Mouse (Mus musculus) ES-E14 (cell line): ENCODE measurements around the gene Ski. TPM values are rescaled to one million over a fixed set of nuclear protein-coding genes. Genes with fewer than 3 reads are reported as not detected.

Experiments used
- DNase-seq: peaks from one replicate; pipeline ENCODE4 v3.0.0-alpha.2; 2013; ENCODE audit warnings: low read depth, low spot score
- H3K27ac ChIP-seq: 2 replicates; pipeline ENCODE4 v1.5.1; 2012; ENCODE audit warnings: low read depth, mild to moderate bottlenecking, low read length, moderate library complexity, mixed read lengths; ENCODE audit not compliant: poor library complexity, insufficient read depth, severe bottlenecking
- H3K36me3 ChIP-seq: 2 replicates; pipeline ENCODE4 v1.6.1; 2012; ENCODE audit warnings: mild to moderate bottlenecking, low read length, moderate library complexity, mixed read lengths; ENCODE audit not compliant: control insufficient read depth, poor library complexity, insufficient read depth, severe bottlenecking
- H3K4me1 ChIP-seq, 2 experiments: fragments of 150-350 bp in 1 of 2; sonication (generic) in 1 of 2; 2 replicates each; pipeline ENCODE4 v1.6.1; 2012; ENCODE audit warnings: low read length in 2 of 2, mild to moderate bottlenecking in 1 of 2, mixed read lengths in 1 of 2; ENCODE audit not compliant: control insufficient read depth in 2 of 2, insufficient read depth in 2 of 2, poor library complexity in 1 of 2
- H3K4me3 ChIP-seq, 2 experiments: fragments of 150-350 bp in 1 of 2; sonication (generic) in 1 of 2; 2 replicates each; pipeline ENCODE4 v1.5.1; 2012; ENCODE audit warnings: low read length in 2 of 2, low read depth in 1 of 2, mild to moderate bottlenecking in 1 of 2, mixed read lengths in 1 of 2; ENCODE audit not compliant: insufficient read depth in 1 of 2, poor library complexity in 1 of 2, severe bottlenecking in 1 of 2
- H3K9ac ChIP-seq: 2 replicates; pipeline ENCODE4 v1.6.1; 2012; ENCODE audit warnings: low read depth, mild to moderate bottlenecking, low read length, mixed read lengths; ENCODE audit not compliant: poor library complexity, insufficient read depth, severe bottlenecking
- H3K9me3 ChIP-seq: fragments of 150-350 bp; sonication (generic); 2 replicates; pipeline ENCODE4 v1.6.1; 2012; ENCODE audit warnings: low read depth, mild to moderate bottlenecking, low read length; ENCODE audit not compliant: control insufficient read depth, insufficient read depth
- CHD2 ChIP-seq: IDR thresholded peaks from 2 replicates; pipeline ENCODE4 v1.6.1; 2014; ENCODE audit warnings: mild to moderate bottlenecking, low read depth, low read length, inconsistent platforms
- HCFC1 ChIP-seq: IDR thresholded peaks from 2 replicates; pipeline ENCODE4 v1.6.1; 2012; ENCODE audit warnings: low read length, inconsistent platforms, borderline replicate concordance; ENCODE audit not compliant: insufficient read depth
- MAFK ChIP-seq: IDR thresholded peaks from 2 replicates; pipeline ENCODE4 v1.6.1; 2014; ENCODE audit warnings: mild to moderate bottlenecking, low read depth, low read length, inconsistent platforms; ENCODE audit not compliant: insufficient read depth
- ZC3H11A ChIP-seq: IDR thresholded peaks from 2 replicates; pipeline ENCODE4 v1.6.1; 2012; ENCODE audit warnings: low read depth, mild to moderate bottlenecking, inconsistent platforms, low read length, borderline replicate concordance
- ZNF384 ChIP-seq: IDR thresholded peaks from 2 replicates; pipeline ENCODE4 v1.6.1; 2012; ENCODE audit warnings: low read depth, low read length, inconsistent platforms
- in situ Hi-C, 2 experiments: fragments of 600-800 bp; cut with MboI; formaldehyde crosslinking; loops; one replicate each; pipeline ENCODE4 v1.15.1; 2025; ENCODE audit warnings: low sequenced_read_pairs in 2 of 2, inconsistent platforms in 1 of 2; ENCODE audit not compliant: unreplicated experiment in 2 of 2
- total RNA-seq: library from RNA; depleted of rRNA; stranded (reverse); fragments of 300-350 nt; gene quantifications from 2 replicates; pipeline ENCODE4 v1.2.3, GENCODE M21; 2012

Gene Ski
- total RNA-seq, 1 experiment = 30.2 TPM

DNA sequence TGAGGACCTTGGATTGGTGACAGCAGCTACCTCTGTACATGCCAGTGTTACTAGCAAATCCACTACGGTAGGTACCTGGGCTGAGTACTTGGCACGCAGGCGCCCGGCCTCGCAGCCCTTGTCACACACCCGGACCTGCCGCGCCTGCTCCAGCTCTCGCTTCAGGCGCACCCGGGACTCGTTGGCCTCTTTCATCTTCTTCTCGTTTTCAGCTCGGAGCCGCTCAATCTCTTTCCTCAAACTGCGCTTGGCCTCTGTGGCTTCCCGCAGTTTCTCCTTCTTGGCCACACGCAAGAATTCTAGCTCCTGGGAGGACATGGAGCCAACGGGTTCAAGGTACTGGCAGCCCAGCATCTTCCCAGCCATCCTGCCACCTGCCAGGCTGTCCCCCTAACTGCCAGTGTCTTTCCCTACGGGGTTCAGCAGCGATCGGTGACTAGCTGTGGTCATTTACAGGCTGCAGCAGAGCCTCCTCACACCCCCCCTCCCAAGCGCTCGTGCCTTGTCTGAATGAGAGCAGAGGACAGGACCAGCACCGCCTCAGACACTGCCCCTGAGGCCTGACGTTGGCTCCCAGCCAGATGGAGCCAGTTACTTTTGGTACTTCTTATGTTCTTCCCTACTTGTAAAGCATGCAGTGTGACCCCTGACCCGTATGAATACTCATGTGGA is 64.4 kb downstream of the Ski start:
- no peak overlapping the region for H3K27ac ChIP-seq
- H3K4me1 ChIP-seq = peaks cover 27 to 48% of the 10 kb centered on the region in 2 experiments; a peak in 3 of 4 replicates
- no peak for DNase-seq
- H3K9ac ChIP-seq = no peak overlapping the region; the same call in 1 of the 2 replicates
- peaks cover 32% of the 10 kb centered on the region for H3K36me3 ChIP-seq
- no peak overlapping the region for H3K4me3 ChIP-seq
- H3K9me3 ChIP-seq = no peaks in the 10 kb centered on the region
- in situ Hi-C loops = no loop called here
- TF ChIP-seq HCFC1 = no peak
- no peak for TF ChIP-seq MAFK
- no peak for TF ChIP-seq ZNF384
- TF ChIP-seq ZC3H11A = no peak
- no peak for TF ChIP-seq CHD2

- Histone ChIP-seq H3K9ac (no peak overlapping the region), H3K36me3 (peaks cover 32% of the 10 kb centered on the region), H3K27ac (no peak overlapping the region), H3K4me3 (no peak overlapping the region), H3K9me3 (no peaks in the 10 kb centered on the region), H3K4me1 (peaks cover 22 to 41% of the 10 kb centered on the region in 2 experiments; a peak in 3 of 4 replicates)
- TF ChIP-seq ZNF384 = no peak
- no peak for TF ChIP-seq ZC3H11A
- no peak for TF ChIP-seq HCFC1
- no peak for TF ChIP-seq CHD2
- TF ChIP-seq MAFK = no peak
- in situ Hi-C loops = no loop called here
- DNase-seq = no peak
Measured at GRCm38 (mm10) chr4:155156734-155157133, 65.7 kb downstream of the Ski start.

DNA sequence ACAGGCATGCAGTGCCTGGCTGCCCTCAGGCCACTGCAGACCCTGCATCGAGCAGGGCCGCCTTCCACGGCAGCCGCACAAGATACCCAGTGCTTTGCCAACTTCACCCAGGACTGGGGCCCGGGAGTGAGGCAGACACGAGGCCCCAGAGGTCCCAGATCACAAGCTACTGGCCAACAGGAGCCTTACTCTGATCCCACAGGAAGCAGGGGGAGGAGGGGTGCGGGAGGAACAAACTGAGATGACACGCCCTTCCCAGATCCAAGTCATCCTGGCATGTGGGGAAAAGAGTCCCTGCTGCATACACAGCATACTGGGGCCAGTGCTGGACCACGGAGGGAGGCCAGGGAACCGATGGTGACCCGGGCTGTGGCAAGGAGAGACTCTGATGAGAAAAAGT is 67.4 kb downstream of the Ski start:
- H3K4me1 ChIP-seq = peaks cover 21 to 38% of the 10 kb centered on the region in 2 experiments
- H3K9me3 ChIP-seq = no peaks in the 10 kb centered on the region
- no peak for TF ChIP-seq ZNF384
- peaks cover 32% of the 10 kb centered on the region for H3K36me3 ChIP-seq
- DNase-seq = no peak
- in situ Hi-C loops = no loop called here
- no peak overlapping the region for H3K9ac ChIP-seq
- H3K27ac ChIP-seq = no peak overlapping the region
- no peak overlapping the region for H3K4me3 ChIP-seq

GRCm38 (mm10) chr4:155153389-155154072 is 68.9 kb downstream of the Ski start:
- no peaks in the 10 kb centered on the region for H3K9me3 ChIP-seq
- TF ChIP-seq ZC3H11A (no peak), ZNF384 (no peak), HCFC1 (no peak), MAFK (no peak), CHD2 (no peak)
- no peak overlapping the region for H3K9ac ChIP-seq
- in situ Hi-C loops = no loop called here
- H3K27ac ChIP-seq = no peak overlapping the region
- peaks cover 22 to 34% of the 10 kb centered on the region in 2 experiments for H3K4me1 ChIP-seq
- no peak for DNase-seq
- H3K4me3 ChIP-seq = no peak overlapping the region
- peaks cover 22% of the 10 kb centered on the region; the same call in 1 of the 2 replicates for H3K36me3 ChIP-seq

DNA sequence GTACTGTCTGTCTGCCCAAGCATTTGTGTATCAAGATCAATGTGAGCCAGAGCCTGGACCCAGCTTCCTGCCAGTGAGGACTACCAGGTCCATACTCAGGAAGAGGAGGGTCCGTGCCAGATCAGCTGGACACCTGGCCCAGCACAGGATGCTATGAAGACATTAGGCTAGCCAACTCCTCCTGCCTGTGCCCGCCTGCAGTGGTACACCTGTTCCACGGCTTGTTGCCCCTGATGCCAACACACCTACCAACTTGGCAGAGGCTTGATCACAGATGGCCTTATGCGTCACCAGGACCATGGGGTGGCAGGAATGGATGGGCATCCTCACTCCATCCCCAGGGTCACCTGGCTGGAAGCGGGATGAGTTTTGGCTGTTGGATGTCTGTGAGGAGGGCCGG is 69.9 kb downstream of the Ski start:
- Histone ChIP-seq H3K36me3 (peaks cover 16% of the 10 kb centered on the region; the same call in 1 of the 2 replicates), H3K4me1 (peaks cover 20 to 27% of the 10 kb centered on the region in 2 experiments), H3K4me3 (no peak overlapping the region), H3K27ac (no peak overlapping the region), H3K9ac (no peak overlapping the region), H3K9me3 (no peaks in the 10 kb centered on the region)
- DNase-seq = no peak
- TF ChIP-seq ZC3H11A (no peak), MAFK (no peak), HCFC1 (no peak), CHD2 (no peak)
- in situ Hi-C loops = no loop called here
